Mouse (Mus musculus) thymus, postnatal 14 days (tissue): ENCODE measurements around the gene Tm9sf4.
A peak's percentile ranks its signal among the peaks of the same experiment; 100 is the strongest.

ENCODE experiments used
- DNase-seq: peaks from one replicate; pipeline ENCODE4 v3.0.0; 2021

Gene Tm9sf4

DNA sequence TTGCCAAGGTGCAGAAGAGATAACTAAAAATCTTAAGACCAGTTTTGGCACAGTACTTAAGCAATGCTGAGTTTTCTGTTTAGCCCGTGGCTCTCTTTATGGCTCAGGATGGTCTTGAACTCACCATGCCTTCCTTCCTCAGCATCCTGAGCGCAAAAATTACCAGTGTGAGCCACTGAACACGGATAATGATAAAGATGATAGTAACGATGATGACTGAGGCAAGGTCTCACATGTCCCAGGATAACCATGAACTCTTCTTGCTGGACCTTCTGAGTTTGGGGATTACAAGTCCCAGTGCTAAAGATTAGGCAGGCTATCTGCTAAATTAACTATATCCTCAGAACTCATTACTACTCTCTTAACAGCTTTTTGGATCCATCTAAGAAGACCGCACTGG lies 970 bp upstream of the Tm9sf4 start:
- no peak for DNase-seq

DNA sequence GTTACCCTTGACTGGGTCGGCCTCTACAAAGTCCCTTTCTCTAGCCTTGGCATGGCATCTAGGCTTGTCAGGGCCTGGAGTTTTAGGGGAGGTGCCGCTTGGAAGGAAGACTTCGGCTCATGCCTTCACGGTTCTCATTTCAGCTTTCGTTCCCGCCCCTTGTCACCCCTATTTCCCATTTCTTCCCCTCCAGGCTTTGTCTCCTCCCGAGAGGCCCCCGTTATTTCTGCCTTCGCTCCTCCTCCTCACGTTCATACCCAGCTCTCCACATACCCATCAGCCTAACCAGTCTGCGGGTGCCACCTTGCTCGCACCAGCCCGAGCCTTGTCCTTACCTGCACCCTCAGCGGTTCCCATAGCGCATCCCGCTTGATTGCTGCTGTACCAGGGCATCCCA lies 579 bp downstream of the Tm9sf4 start:
- DNase-seq, result no peak

DNA sequence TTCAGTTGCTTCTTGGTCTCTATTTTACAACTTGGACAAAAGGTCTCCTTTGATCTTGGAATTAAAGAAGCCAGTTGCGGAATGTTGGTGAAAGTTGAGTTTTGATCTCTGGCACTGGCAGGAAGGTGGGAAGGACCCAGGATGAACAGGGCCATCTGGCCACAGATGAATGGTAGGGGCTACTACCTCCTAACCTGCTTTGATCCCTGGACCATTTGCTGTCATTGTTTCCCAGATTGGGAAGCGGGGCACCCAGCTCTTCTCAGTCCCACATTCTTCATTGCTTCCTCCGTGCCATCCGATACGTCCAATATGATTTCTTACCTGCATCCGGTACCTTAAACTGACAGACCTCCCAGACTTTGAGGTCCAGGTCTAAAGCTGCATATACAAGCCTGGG lies 6.0 kb downstream of the Tm9sf4 start:
- no peak for DNase-seq

DNA sequence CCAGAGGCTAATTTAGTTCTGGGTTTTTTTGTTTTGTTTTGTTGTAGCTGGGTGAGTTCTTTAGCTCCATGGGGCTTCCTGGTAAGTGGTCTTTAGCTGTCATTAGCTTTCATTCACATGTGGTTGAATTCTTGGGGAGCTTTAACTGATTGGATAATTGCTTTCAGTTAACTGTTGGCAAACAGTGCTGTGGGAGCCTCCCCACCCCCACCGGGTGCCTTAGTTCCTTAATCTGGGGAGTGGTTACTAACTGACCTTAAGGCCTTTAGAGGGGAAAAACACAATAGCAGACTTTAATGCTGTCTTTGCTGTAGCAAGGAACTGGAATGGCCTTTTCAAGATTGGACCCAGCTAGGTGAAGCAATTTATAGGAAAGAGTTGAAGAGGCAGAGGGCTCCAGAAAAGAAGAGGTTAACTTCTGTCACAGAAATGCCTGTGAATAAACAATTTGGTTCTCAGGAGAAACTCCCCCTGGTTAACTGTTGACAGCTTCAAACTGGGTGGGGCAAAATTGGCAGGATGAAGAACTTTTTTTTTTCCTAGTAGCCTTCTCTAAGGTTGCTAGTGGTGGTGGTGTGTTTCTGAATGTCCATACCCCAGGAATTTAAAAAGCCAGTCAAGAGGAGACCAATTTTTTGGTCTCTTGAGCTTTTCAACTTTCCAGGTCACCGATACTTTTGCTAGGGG lies 7.2 kb downstream of the Tm9sf4 start:
- DNase-seq, result no peak

DNA sequence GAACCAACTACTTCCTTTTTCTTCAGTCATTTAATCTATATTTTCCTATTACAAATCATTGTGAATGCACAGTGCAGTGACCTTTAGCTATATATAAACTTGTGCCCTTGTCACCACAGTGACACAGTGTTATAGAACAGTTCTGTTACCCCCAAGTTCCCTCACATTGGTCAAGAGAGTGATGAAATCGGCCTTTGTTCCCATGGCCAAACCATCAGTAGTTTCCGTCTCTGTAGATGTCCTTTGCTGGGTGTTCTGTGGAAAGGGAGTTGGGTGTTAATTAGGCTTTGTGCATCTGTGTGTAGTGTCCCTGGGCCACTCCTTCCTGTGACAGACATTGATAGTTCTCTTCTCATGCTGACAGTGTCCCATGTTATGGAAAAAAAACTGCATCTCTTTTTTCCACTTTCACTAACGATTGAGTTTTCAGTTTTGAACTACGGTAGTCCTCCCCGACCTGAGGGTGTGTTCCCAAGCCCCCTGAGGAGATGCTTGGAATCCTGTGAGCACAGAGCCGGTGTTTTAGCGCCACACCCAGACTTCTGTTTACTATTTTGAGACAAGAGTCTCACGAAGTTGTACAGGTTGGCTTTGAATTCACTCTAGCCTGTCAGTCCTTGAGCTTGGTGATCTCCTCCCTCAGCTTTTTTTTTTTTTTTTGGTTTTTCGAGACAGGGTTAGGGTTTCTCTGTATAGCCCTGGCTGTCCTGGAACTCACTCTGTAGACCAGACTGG lies 9.6 kb downstream of the Tm9sf4 start:
- no peak for DNase-seq

DNA sequence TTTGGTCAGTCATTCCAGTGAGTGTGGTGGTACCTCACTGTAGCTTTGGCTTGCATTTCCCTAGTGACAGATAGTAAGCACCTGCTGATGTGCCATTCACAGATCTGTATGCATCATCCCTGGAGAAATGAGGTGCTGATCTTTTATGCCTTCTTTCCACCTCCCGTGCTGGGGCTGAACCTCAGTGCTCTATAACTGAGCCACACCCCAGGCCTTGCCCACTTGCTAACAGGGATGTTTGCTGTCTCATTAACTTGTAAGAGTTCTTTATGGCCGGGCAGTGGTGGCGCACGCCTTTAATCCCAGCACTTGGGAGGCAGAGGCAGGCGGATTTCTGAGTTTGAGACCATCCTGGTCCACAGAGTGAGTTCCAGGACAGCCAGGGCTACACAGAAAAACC lies 10.9 kb downstream of the Tm9sf4 start:
- DNase-seq, result no peak

DNA sequence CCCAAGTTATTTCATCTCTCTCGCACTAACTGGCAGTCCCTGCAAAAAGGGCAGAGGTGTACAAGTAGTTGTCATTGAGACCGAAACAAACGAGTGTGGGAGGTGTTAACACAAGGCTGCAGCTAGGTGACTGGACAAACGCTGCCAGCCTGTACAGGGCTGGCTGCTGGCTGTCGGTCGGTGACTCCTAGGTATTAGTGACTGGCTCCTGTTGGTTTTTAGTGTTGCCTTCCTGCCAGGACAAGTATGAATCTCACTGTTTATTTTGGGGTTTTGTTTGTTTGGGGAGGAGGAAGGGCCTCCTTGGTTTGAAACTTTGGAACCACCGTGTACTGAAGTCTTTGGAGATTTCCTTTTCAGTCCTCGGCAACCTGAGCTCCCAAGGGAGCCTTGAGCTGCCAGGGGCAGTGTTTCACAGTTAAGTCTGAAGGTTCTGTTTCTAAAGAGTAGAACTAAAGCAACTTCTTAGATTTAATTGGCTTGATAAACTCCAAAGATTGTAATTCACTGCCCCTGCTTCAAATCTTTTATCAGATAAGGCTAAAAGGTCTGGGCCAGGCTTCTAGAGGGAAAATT lies 15.0 kb downstream of the Tm9sf4 start:
- no peak for DNase-seq

DNA sequence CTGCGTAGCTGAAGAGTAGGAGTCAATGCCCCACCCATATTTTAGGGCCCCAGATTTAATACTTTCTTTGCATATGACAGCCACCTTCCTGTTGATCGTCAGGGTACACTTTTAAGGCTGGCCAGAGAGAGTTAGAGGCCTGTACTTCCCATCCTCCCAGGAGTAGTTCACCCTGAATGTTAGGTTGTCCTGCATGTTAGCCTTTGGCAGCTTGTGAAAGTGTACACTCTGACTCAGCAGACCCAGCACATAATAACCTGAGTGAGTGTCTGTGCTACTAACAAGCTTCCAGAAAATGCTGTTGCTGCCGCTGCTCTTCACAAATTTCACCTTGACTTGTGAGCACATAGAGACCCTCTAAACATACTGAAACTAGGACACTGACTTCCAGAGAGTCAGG lies 16.1 kb downstream of the Tm9sf4 start:
- DNase-seq, result no peak

DNA sequence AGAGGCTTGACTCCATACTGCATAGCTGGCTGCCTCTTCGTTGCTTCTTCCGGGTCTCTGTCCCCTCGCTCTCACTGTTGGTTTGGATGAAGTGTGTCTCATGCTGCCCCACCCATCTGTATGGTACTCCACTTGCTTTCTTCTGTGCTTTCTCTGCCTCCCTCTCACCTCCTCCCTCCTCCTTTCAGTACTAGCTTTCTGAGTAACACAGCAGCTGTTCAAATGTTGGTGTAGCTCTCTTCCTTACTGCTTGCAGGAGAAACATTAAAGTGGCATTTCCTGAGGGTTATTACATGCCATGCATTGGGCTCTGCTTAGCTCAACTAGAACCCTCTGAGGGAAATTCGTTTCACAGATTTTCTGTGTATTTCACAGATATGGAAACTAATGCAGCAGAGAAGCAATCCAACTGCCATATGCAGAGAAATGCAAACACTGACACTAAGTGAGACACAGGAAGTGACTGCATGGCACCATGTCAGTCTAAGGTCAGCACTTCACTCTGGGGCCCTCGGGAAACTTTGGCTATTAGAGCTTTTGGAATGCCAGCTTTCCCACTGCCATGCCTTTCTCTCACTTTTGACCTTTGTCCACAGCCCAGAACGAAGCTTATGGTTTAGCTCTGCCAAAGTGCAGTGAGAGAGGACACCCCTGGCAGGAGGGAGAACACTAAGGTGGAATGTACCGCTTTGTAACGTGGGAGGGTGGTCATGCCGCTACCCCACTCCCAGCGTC lies 18.2 kb downstream of the Tm9sf4 start:
- DNase-seq, result no peak

DNA sequence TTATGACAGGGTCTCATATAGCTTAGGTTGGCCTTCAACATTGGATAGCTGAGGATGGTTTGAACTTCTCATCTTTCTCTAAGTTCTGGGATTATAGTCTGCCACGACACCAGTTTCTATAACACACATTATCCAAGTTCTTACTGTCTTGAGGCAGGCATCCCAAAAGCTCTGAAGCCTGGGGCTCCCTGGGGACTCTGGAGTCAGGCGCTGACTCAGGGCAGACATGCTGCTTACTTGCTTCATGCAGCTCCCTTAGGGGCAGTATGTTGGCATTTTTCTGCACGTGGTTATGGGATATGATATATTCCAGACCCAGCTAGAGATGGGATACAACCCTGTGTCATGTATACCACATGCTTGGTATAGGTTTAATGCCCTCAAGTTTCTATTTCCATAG lies 18.9 kb downstream of the Tm9sf4 start:
- no peak for DNase-seq

DNA sequence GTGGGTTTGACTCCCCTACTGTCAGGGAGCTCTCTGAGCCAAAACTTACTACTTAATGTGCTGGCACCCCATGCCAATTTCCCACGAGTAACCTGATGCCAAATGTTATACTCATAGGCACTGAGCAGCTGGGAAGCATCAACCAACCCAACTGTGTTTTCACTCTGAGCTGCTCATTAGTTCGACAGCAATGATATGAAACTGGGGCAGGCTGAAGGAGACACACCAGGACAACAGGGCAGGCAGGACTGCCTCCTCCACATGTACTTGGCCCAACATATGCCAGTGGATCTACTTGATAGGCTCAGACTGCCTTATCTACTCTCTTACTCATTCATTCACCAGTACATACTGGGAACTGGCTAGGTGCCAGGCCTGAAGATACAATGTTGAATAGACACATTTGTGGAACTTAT lies 25.1 kb downstream of the Tm9sf4 start:
- no peak for DNase-seq

DNA sequence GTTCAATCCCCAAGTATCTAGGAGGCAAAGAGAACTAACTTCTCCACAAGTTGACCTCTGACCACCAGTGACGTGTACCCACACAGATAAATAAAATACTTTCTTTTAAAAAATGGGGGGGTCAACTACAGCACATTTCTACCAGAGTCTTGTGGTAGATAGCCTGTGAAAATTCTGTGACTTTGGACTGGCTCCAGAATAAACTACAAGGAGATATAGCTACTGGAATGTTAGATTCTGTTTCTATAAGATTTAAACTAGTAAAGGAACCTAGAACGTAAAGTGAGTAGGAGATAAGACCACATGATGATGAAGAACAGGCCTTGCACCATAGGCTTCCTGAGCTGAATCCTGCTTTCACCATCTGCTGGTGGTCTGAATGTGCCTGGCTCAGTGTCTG lies 26.7 kb downstream of the Tm9sf4 start:
- no peak for DNase-seq

DNA sequence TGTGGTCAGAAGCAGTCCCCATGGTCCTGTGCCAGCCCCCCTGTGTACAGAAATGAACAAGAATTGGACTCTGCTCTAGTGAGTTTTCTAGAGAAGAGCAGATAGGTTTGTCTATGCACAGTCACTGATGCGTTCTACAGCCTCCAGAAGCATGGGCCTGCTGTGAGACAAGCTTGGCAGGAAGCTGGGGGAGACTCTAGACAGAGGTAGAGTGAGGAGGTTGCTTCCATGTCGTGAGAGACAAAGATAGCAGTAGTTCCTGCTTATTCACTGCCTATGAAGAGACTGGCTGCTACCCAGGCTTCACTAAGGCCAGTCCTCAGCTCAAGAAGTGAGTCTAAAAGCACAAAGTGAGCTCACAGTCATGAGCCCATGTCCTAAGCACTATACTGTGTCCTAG lies 30.1 kb downstream of the Tm9sf4 start:
- DNase-seq, result no peak

DNA sequence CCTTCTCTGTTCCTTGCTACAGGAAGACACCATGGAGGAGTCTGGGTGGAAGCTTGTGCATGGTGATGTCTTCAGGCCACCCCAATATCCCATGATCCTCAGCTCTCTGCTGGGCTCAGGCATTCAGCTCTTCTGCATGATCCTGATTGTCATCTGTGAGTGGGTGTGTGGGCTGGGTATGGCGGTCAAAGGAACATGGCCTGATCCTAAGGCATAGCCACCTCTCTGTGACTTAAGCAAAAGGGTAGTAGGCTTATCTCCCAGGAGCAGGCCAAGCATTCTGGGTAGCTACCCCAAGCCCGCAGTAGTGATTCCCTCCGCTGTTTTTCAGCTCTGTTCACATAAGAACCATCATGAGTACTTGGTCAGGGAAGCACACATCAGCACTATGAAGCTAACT lies 33.2 kb downstream of the Tm9sf4 start:
- DNase-seq, result no peak

DNA sequence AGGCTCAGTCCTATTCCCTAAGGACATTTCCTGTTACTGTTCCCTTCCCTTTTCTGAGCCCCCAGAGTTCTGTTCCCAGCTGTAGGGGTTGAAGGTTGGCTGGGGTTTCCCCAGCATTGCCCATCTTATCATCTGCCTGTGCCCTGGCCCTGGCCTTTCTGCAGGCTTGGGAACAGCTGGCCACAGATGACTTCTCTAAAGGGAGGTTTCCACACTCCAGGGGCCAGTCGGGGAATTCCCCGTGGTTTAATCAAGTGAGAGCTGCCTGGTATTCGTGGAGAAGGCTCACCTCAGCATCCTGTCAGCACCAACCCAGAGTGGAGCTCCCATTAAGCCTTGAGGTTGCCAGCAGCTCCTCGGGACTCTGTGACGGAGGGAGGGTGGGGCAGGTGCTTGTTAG lies 37.4 kb downstream of the Tm9sf4 start:
- DNase-seq, result no peak

DNA sequence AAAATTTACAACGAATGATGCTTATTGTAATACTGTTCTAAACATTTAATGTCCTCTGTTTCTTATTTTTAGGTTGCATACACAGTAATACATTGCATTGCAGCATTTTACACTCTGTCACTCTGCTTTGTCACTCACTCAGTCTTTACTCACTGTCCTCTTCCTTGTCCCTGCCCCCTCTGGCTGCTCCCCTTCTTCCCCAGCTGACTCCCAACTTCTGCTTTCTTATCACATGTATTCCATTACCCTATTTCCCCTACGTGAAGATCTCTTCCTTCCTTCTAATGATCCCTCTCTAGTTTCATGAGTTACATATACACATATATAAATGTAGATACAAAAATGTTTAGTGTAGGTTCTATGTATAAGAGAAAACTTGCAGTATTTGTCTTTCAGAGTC lies 38.0 kb downstream of the Tm9sf4 start:
- DNase-seq, result no peak

DNA sequence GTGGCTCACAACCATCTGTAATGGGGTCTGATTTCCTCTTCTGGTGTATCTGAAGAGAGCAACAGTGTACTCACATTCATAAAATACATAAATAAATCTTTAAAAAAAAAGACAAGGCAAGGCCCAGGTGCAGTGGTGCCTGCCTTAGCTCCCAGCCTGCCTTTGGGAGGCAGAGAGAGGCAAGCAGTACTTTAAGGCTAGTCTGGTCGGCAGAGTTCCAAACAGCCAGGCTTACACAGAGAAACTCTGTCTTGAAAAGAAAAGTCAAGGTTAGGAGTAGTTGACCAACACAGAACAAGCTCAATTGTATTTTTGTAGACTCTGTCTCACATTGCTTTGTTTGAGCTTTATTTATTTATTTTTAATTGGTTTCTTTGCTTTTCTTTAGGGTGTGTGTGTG lies 41.7 kb downstream of the Tm9sf4 start:
- no peak for DNase-seq

DNA sequence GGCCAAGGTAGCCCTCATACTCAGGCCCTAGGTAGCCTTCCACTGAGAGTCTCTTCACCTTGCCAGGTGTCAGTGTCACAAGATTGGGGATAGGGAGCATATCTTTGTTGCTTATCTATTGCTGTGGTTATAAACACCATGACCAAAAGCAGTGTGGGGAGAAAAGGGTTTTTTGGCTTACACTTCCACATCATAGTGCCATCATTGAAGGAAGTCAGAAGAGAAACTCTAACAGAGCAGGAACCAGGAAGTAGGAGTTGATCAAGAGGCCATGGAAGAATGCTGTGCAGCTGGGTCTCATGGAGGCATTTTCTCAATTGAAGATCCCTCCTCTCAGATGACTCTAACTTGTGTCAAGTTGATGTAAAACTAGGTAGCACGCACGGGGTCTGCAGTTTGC lies 47.0 kb downstream of the Tm9sf4 start:
- no peak for DNase-seq

DNA sequence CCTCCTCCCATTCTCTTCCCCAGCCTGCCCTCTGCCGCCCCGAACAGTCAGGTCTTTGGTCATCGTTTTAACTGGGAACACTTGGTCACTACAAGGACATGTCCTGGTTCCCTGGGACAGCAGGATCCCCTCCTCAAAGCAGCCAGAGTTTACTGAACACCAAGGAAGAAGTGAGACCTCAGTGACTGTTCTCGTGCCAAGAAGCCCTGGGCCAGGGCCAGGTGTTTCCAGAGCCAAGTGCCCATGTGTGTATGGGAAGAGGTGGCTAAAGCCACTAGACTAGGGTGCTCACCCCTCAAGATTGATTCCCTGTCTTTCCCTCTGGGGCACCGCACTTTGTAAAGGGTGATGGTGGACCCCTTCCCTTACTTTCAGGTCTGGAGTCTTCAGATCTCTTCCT lies 48.2 kb downstream of the Tm9sf4 start:
- DNase-seq, result no peak

DNA sequence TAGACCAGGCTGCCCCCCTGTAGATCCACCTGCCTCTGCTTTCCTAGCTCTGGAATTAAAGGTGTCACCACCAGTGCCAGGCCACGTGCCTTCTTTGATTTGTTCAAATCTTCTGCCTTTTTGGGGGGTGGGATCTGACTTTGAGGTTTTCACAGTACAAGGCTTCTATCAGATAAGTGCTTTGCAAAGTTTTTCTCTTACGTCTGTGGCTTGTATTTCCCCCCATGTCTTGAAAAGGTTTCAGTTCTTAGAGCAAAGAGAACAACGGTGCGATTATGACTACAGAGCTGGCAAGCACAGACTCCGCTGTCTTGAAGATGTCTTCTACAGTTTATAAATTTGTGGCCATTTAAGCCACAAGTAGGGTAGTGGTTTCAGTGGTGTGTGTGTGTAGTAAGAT lies 50.3 kb downstream of the Tm9sf4 start:
- DNase-seq, result peak; percentile 34

DNA sequence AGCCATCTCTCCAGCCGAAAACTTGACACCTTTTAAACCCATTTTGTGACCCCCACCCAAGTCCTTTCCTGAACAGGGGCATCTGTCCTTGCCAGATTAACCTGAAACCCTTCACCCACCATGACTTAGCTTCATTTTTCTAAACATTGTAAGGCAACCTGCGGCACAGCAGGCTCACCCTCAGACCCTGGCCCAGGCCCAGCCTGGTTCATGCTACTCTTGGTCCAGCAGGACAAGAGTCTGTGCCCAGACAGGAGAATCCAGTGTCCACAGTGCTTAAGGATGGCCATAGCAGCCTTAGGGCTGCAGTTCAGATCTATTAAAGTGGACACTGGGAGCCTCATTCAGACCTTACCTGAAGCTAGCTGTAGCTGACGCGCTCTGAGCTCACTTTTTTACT lies 52.2 kb downstream of the Tm9sf4 start:
- no peak for DNase-seq

DNA sequence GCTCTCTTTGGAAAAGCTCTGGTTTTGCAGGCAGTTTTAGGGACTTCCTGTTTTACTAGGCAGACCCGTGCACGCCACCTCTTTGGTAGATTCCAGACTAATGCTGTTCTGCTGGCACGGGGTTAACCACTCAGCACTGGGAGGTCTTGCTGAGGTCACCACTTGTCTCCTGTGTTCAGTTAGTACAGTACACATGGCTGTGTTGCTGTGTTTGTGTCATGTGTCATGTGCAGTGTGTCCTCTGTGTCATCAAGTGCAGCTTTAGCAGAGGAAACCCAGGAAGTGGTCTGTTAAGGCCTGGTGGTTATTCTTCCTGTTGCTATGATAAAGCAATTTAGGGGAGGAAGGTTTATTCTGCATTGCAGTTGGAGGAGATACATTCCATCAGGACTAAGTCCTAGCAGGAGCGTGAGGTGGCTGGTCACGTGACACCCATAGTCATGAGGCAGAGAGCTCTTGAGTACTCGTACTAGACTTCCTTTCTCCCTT lies 53.7 kb downstream of the Tm9sf4 start:
- peak; percentile 37 for DNase-seq

DNA sequence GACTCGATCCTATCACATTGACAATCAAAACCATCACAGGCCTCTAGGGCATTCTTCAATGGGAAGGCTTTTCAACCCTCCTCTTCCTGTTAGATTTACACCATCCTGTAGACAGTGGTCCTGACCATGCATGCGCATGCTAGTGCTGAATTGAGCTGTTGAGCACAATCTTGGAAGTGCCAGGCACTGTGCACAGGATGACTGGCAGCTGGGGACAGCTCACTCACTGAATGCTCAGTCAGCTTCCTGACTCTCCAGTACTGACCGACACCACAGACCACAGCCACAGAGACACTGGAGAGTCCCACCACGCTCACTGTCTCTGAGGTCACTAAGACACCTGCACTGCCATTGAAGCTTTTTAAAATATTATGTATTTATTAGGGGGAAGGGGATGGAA lies 54.3 kb downstream of the Tm9sf4 start:
- DNase-seq, result no peak
